Mouse (Mus musculus) spleen, adult 2 months (tissue): ENCODE measurements around the gene Esp22.

ENCODE experiments used
- CTCF ChIP-seq: fragments of 200-500 bp; IDR thresholded peaks from 2 replicates; pipeline ENCODE4 v1.5.1; 2011; ENCODE audit warnings: mild to moderate bottlenecking, inconsistent platforms; ENCODE audit not compliant: insufficient read depth, insufficient read length, insufficient replicate concordance; ENCODE audit errors: extremely low read depth
- POLR2A ChIP-seq: fragments of 200-500 bp; IDR thresholded peaks from 2 replicates; pipeline ENCODE4 v1.6.1; 2011; ENCODE audit warnings: low read depth, low read length, inconsistent platforms

DNA sequence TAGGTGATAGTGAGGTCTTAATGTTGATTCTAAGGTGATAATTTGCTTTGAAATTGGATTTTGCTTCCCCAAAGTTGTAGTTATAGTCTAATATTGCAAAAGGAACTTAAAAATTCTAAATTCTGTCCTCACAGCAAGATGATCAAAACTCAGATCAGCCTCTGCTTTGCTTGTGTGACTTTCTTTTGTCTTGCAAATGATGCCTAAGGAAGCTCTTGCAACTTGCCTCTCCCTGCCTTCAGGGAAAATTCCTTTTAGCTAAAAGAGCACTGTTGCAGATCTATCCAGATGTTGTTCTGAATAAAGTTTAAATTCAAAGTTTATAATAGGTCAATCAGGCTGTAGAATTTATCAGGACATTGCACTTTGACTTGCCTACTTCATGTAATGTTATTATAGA lies 31.5 kb upstream of the Esp22 start:
- no peak for TF ChIP-seq CTCF
- TF ChIP-seq POLR2A = no peak
